Mouse (Mus musculus) liver, embryonic 15.5 days (tissue): ENCODE results near the gene Vav2. TPM values are rescaled to one million over a fixed set of nuclear protein-coding genes. Genes with fewer than 3 reads are reported as not detected.
A peak's percentile ranks its signal among the peaks of the same experiment; 100 is the strongest.

Source experiments
- ATAC-seq: fragments of 200-750 bp; cut with Nextera tagmentation; 2 replicates; pipeline ENCODE4 v1.8.0; 2017; ENCODE audit warnings: moderate number of reproducible peaks, mild to moderate bottlenecking, moderate library complexity; ENCODE audit not compliant: insufficient read depth
- H3K27ac ChIP-seq: fragments of 300-500 bp; sonication (generic); replicated peaks from 2 replicates; pipeline ENCODE4 v1.5.1; 2015; ENCODE audit warnings: mild to moderate bottlenecking, inconsistent platforms
- H3K27me3 ChIP-seq: fragments of 300-500 bp; sonication (generic); 2 replicates; pipeline ENCODE4 v1.6.1; 2015; ENCODE audit warnings: mild to moderate bottlenecking, inconsistent platforms
- H3K36me3 ChIP-seq: fragments of 300-500 bp; sonication (generic); replicated peaks from 2 replicates; pipeline ENCODE4 v1.6.1; 2015; ENCODE audit warnings: moderate library complexity, mild to moderate bottlenecking, inconsistent platforms
- H3K4me1 ChIP-seq: fragments of 300-500 bp; sonication (generic); replicated peaks from 2 replicates; pipeline ENCODE4 v1.6.1; 2015; ENCODE audit warnings: inconsistent platforms
- H3K4me2 ChIP-seq: fragments of 300-500 bp; sonication (generic); 2 replicates; pipeline ENCODE4 v1.6.1; 2015; ENCODE audit warnings: moderate library complexity, mild to moderate bottlenecking, inconsistent platforms
- H3K4me3 ChIP-seq: fragments of 300-500 bp; sonication (generic); replicated peaks from 2 replicates; pipeline ENCODE4 v1.5.1; 2015; ENCODE audit warnings: mild to moderate bottlenecking, inconsistent platforms
- H3K9ac ChIP-seq: fragments of 300-500 bp; sonication (generic); 2 replicates; pipeline ENCODE4 v1.6.1; 2015; ENCODE audit warnings: moderate library complexity, mild to moderate bottlenecking, inconsistent platforms
- H3K9me3 ChIP-seq: fragments of 300-500 bp; sonication (generic); replicated peaks from 2 replicates; pipeline ENCODE4 v1.6.1; 2016; ENCODE audit warnings: inconsistent platforms
- WGBS: fragments of 180-500 bp; shearing (Covaris S2); methylation state at CpG from one replicate; pipeline ENCODE4 v1.1.7; 2015; ENCODE audit warnings: mixed read lengths; ENCODE audit not compliant: insufficient replicate concordance; 5-methylcytosine and 5-hydroxymethylcytosine counted together
- polyA plus RNA-seq: library from polyadenylated mRNA; unstranded; fragments of >200 nt; fragmentation: Nextera tagmentation; extraction: Ambion mirVana; gene quantifications from 2 replicates; pipeline ENCODE4 v1.2.1, GENCODE M21; 2015

Vav2 gene
- 4.7 and 5.8 TPM in 2 replicates for polyA plus RNA-seq

DNA sequence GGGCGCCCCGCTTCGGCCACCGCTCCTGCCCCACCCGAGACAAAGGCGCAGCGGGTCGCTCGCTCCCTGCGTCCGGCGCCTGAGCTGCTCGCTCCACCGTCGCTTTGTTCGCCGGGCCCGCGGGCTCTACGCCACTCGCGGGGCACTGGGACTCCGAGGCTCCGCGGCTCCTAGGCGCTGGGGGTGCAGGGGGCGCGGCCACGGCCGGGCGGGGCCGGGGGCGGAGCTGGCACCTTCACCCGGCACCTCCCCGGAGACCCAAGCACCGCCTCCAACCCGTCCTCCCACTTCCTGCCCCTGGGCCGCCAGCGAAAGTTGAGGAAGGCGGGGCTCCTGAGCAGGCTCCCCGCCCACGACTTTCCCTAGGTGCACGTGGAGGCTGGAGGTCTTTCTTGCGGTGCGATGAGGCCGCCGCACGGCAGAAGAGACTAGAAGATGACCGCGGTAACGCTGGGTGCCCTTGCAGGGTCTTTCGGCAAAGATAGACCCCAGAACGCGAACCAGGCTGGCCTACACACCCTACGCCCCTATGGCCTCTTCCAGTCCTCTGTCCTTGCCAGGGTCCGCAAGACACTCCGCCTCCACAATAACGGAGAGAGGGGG is at the start of gene Vav2:
Vav2 (minus strand) TSS at position 179 of the 603 bp plus-strand sequence.
- peak; percentile 91 for ATAC-seq
- peaks cover 47% of the 10 kb centered on the region for H3K4me1 ChIP-seq
- no peaks in the 10 kb centered on the region for H3K9me3 ChIP-seq
- H3K4me2 ChIP-seq: peak within 1 kb of the TSS; percentile 99
- peaks cover 52% of the 10 kb centered on the region for H3K27me3 ChIP-seq
- peak within 1 kb of the TSS; percentile 61 for H3K9ac ChIP-seq
- peak within 1 kb of the TSS; percentile 74 for H3K4me3 ChIP-seq
- no peaks in the 10 kb centered on the region for H3K36me3 ChIP-seq
- H3K27ac ChIP-seq: peak within 1 kb of the TSS; percentile 78
- WGBS: under 1% methylated on average over 58 of the region's 58 CpGs

- peak overlapping the region; percentile 88 for H3K4me3 ChIP-seq
- WGBS: under 1% methylated on average over 91 of the region's 96 CpGs
- peak; percentile 97 for ATAC-seq
- H3K27ac ChIP-seq: peak overlapping the region; percentile 93
- no peaks in the 10 kb centered on the region for H3K9me3 ChIP-seq
- H3K4me2 ChIP-seq: peak overlapping the region; percentile 84
- H3K36me3 ChIP-seq: peaks cover 10% of the 10 kb centered on the region
- peaks cover 54% of the 10 kb centered on the region for H3K4me1 ChIP-seq
- H3K27me3 ChIP-seq: no peaks in the 10 kb centered on the region
- peak overlapping the region; percentile 83 for H3K9ac ChIP-seq
These were observed 48.9 kb upstream of the Vav2 start for GRCm38 (mm10) chr2:27475495-27476302.

DNA sequence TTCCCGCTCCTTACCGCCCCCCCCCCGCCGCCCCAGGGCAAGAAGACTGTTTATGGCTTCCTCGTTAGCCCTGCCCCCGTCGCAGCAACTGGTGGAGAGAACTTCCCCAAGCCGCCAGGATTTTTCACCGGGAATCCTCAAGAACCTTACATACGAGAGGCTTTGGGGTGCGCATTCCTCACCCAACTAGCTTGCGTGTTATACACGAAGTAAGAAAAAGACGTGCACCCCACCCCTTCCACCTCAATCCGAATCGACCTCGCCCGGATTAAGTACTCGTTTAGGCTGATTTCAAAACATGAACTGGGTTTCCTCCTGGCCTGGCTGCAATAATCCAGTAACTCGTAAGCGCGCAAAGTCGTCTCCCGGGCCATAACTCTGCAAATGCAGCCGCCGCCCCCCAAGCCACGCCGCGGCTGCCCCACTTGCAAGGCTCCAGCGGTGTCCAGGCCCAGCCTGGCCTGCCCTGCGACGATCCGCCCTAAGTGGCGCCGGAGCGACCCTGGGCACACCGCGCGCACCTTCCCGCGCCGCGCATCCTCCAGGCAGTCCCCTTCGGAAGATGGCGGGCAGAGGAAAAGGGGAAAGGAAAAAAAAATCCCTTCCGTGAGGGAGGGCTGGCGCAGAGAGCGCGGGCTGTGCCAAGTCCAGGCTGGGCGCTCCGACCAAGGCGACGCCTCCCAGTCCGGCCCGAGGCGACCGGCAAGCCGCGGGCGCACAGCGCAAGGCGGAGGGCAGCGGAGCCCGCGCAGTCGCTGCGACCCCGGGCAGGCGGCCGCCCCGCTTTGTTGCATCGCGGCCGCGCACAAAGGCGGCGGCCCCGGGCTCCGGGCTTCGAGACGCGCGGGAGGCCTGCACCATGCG is 48.0 kb upstream of the Vav2 start:
- Histone ChIP-seq H3K36me3 (peaks cover 10% of the 10 kb centered on the region), H3K4me3 (peak overlapping the region; percentile 88), H3K4me2 (peak overlapping the region; percentile 84), H3K9me3 (no peaks in the 10 kb centered on the region), H3K27ac (peak overlapping the region; percentile 93), H3K9ac (peak overlapping the region; percentile 83), H3K27me3 (no peaks in the 10 kb centered on the region), H3K4me1 (peaks cover 55% of the 10 kb centered on the region)
- WGBS: under 1% methylated on average over 84 of the region's 84 CpGs
- ATAC-seq: peak; percentile 22

DNA sequence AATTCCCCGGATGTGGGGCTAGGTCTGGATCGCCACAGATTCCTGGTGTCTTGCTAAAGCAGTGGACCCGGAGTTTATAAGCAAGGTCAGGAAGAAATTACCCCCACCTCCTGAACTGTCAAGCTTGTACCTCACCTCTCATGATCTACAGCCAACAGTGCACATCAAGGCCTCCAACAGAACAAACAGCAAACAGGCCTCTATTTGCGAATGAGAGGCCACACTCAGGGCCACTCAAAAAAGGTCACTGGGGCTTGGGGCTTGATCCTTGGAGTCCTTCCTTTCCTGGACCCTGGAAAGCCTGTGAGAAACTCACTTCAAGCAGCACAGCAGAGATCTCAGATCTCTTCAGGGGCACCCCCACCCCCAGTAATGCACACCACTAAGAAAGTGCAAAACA is 47.1 kb upstream of the Vav2 start:
- Histone ChIP-seq H3K4me2 (peak overlapping the region; percentile 84), H3K9ac (peak overlapping the region; percentile 83), H3K4me3 (peak overlapping the region; percentile 88), H3K9me3 (no peaks in the 10 kb centered on the region), H3K4me1 (peaks cover 65% of the 10 kb centered on the region), H3K27ac (peak overlapping the region; percentile 93; the same call in 1 of the 2 replicates), H3K27me3 (no peaks in the 10 kb centered on the region), H3K36me3 (peaks cover 10% of the 10 kb centered on the region)
- ATAC-seq: no peak
- 42% methylated on average over 4 of the region's 4 CpGs for WGBS

DNA sequence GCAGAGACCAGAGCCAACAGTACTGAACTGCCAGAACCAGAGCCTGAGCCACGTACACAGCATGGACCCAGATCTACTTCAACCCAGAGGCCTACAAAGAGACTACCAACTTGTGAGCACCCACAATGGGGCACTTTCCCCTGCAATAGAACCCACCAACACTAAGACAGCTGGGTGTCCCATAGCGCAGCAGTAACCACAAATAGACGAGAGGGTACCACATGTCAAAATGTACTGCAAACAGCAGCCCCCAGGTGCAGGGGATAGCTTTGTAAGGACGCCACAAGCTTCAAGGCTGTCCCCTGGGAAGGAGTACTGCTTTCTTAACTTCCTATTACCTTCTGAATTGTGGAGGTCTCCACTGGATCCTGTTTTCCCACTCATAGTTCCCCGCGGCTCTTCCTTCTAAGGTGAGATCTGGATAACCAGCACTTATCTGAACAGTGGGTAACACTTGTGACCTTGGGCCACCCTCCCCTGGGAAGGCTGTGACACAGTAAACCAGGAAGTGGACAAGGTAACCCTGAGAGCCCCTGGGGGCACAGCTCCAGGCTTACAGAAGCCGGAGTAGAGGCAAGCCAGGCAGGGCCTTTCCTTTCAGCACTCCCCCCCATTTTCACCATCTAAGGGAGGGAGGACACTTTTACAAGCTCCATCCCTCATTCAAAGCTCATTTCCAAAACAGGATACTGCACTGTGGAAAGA is 46.4 kb upstream of the Vav2 start:
- Histone ChIP-seq H3K4me3 (peak overlapping the region; percentile 88), H3K27me3 (no peaks in the 10 kb centered on the region), H3K9me3 (no peaks in the 10 kb centered on the region), H3K36me3 (peaks cover 12% of the 10 kb centered on the region), H3K4me2 (peak overlapping the region; percentile 84), H3K9ac (peak overlapping the region; percentile 11; the same call in 1 of the 2 replicates), H3K27ac (peak overlapping the region; percentile 55), H3K4me1 (peaks cover 72% of the 10 kb centered on the region)
- WGBS: 51% methylated on average over 7 of the region's 7 CpGs
- no peak for ATAC-seq

GRCm38 (mm10) chr2:27471170-27471584 is 44.3 kb upstream of the Vav2 start:
- no peak for ATAC-seq

GRCm38 (mm10) chr2:27470535-27470934 is 43.7 kb upstream of the Vav2 start:
- H3K9ac ChIP-seq: peak overlapping the region; percentile 39; the same call in 1 of the 2 replicates
- no peaks in the 10 kb centered on the region for H3K27me3 ChIP-seq
- ATAC-seq: peak; percentile 40
- H3K4me1 ChIP-seq: peaks cover 79% of the 10 kb centered on the region
- H3K27ac ChIP-seq: peak overlapping the region; percentile 73
- 17% methylated on average over 2 of the region's 2 CpGs for WGBS
- H3K4me3 ChIP-seq: no peak overlapping the region
- peaks cover 34% of the 10 kb centered on the region for H3K36me3 ChIP-seq
- peak overlapping the region; percentile 50 for H3K4me2 ChIP-seq
- H3K9me3 ChIP-seq: no peaks in the 10 kb centered on the region

More at GRCm38 (mm10) chr2:27471170-27471584, 44.3 kb upstream of the Vav2 start:
- Histone ChIP-seq H3K27me3 (no peaks in the 10 kb centered on the region), H3K36me3 (peaks cover 27% of the 10 kb centered on the region), H3K9me3 (no peaks in the 10 kb centered on the region), H3K4me3 (no peak overlapping the region), H3K9ac (0 out of 2 replicates have a peak overlapping the region, but pooled peaks have one; percentile 39), H3K4me2 (peak overlapping the region; percentile 50), H3K4me1 (peaks cover 78% of the 10 kb centered on the region), H3K27ac (peak overlapping the region; percentile 73)

- H3K4me2 ChIP-seq: peak overlapping the region; percentile 50
- ATAC-seq: no peak
- 34% methylated on average over 3 of the region's 3 CpGs for WGBS
These were observed 43.1 kb upstream of the Vav2 start for GRCm38 (mm10) chr2:27469991-27470355.

DNA sequence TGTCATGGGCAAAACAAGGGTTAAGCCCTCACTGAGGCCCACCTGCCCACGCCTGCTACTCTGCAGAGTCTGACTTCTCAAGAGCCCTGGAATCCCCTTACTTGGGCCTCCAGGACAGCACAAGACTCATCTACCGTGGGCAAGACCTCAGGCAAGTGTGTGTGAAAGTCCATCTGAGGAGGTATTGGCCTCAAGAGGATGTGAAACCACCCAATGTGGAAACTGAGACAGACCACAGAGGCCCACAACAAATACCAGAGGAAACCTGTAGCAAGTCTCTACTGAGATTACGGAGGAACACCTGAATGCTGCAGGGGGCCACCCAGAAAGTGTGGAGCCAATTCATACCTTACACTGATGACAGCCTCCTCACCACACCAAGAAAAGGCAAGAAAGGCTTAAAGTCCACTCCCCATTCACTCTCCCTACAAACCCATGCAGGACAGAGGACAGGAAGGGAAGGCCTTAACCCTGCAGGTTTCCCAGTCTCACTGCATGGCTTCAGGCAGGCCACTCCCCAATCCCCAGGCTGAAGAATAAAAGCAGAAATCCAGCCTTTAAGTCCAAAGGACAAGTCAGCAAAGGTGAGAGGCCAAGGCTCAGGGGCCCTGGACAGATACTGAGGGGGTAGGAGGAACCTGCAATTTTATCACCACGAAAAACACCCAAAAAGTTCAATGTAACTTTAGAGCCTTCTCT is 42.6 kb upstream of the Vav2 start:
- Histone ChIP-seq H3K36me3 (peaks cover 43% of the 10 kb centered on the region), H3K4me1 (peaks cover 79% of the 10 kb centered on the region), H3K9me3 (no peaks in the 10 kb centered on the region), H3K27me3 (no peaks in the 10 kb centered on the region), H3K9ac (peak overlapping the region; percentile 30; the same call in 1 of the 2 replicates), H3K4me3 (no peak overlapping the region; the same call in 1 of the 2 replicates), H3K4me2 (peak overlapping the region; percentile 50), H3K27ac (peak overlapping the region; percentile 73)
- no peak for ATAC-seq
- 38% methylated on average over 4 of the region's 4 CpGs for WGBS

More at GRCm38 (mm10) chr2:27469991-27470355, 43.1 kb upstream of the Vav2 start:
- Histone ChIP-seq H3K27me3 (no peaks in the 10 kb centered on the region), H3K4me3 (peak overlapping the region; percentile 5; the same call in 1 of the 2 replicates), H3K9ac (peak overlapping the region; percentile 39; the same call in 1 of the 2 replicates), H3K27ac (peak overlapping the region; percentile 73), H3K9me3 (no peaks in the 10 kb centered on the region), H3K4me1 (peaks cover 79% of the 10 kb centered on the region), H3K36me3 (peaks cover 38% of the 10 kb centered on the region)

DNA sequence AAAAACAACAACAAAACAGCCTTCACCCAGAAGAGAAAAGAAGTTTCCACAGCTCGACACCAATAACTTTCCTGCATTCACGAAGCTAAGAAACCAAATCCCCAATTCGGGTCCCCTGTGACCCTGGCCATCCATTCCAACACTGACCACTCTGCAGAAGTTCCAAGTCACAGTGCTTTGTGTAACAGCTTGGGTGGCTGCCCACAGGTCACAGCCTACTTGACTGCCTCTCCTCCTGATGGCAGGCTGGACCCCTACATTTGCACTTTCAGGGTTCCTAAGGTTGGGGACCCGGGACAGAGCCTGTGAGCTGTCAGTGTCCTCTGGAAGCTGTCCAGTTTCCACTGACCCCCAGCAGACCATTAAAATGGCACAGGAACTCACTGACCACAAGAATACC is 36.1 kb upstream of the Vav2 start:
- Histone ChIP-seq H3K27ac (no peak overlapping the region), H3K9me3 (no peaks in the 10 kb centered on the region)
- 76% methylated on average over 4 of the region's 4 CpGs for whole genome bisulfite sequencing

More for the DNA sequence above, 36.1 kb upstream of the Vav2 start:
- H3K4me2 ChIP-seq: no peak overlapping the region
- H3K4me1 ChIP-seq: peaks cover 23% of the 10 kb centered on the region
- no peak overlapping the region for H3K4me3 ChIP-seq
- no peak overlapping the region for H3K9ac ChIP-seq
- ATAC-seq: no peak
- H3K27me3 ChIP-seq: no peaks in the 10 kb centered on the region
- H3K36me3 ChIP-seq: peaks cover 93% of the 10 kb centered on the region
